Mouse (Mus musculus) right cerebral cortex, postnatal 4 days (tissue): ENCODE results near the gene Dpep3.

Experiments
- DNase-seq: peaks from one replicate; pipeline ENCODE4 v3.0.0-alpha.2; 2022

Dpep3 gene

DNA sequence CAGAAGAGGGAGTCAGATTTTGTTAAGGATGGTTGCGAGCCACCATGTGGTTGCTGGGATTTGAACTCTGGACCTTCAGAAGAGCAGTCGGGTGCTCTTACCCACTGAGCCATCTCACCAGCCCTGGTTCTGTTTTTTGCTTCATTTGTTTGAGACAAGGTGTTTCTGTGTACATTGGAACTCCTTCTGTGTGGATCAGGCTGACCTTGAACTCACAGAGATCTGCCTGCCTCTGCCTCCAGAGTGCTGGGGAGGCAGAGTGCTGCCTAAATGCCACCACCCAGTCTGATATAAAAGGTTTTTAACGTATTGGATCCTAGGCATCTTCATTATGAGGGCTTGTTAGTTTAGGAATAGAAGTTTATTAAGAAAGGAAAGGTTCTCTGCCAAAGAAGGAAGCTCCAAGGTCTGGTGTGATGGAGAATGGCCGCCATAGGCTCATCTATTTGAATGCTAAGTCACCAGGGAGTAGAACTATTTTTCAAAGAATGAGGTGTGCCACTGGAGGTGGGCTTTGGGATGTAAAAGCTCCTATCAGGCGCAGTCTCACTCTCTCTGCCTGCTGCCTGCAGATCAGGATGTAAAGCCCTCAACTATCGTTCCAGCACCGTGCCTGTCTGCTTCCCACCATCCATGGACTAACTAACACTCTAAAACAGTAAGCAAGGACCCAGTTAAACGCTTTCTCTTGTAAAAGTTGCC is 8.1 kb downstream of the Dpep3 start:
- no peak for DNase-seq

DNA sequence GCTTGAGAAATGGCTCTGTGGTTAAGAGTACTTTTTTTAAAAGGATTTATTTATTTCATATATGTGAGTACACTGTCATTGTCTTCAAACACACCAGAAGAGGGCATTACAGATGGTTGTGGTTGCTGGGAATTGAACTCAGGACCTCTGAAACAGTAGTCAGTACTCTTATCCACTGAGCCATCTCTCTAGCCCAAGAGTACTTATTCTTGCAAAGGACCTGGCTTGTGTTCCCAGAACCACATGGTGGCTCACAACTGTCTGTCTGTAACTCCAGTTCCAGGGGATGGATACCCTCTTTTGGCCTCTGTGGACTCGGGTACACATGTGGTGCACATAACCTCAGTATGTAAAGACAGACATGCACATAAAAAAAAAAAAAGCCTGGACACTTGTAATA is 9.9 kb downstream of the Dpep3 start:
- no peak for DNase-seq

DNA sequence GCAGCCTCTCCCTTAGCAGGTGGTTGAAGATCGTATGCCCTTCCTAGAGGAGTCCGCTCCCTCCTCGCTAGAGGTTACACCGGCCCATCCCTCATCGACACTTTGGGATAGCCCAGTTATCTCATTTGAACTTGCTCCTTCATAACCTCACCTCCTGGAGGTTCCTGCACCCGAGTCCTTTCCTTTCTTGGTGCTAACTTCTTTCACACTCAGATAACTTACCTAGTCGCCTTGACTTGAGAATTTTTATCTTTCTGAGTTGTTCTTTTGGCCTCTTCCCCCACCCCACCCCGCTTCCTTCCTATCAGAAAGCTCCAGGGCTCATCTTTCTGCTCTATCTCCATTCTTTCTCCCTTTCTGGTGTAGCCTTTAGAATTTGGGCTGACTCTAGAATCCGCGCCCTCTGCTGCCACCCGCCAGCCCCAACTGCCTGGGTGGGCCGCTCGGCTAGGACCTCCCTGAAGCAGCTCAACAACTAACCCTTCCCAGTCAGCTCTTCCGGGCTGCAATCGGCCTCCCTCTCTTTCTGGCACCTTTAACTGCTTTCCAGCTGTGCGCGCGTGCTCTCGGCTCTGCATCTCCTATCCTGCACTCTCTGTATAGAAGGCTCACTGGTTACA is 12.4 kb downstream of the Dpep3 start:
- DNase-seq: no peak

DNA sequence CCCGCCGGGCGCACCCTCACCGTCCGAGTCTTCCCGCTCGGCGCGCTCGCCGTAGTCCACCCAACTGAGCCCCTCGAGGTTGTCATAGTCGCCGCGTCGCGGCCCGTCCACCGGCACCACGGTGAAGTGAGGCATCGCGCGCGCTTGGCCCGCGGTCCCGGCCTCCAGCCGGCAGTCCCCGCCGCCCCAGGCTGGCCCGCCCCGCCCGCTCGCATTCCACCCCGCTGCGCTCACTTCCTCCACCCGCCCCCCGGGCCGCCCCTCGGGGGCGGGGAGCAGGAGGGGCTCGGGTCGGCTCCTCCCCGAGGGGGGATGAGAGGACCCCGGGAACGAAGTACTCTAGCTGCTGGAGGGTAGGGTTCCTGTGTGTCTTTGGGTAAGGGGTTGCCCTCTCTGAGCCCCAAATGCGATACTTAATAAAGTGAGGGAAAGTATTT is 13.3 kb downstream of the Dpep3 start, which contains the start of gene Slc12a4:
Gene Slc12a4, minus strand, starts transcription at position 193 of the 437 bp plus-strand sequence.
- peak; percentile 66 for DNase-seq

DNA sequence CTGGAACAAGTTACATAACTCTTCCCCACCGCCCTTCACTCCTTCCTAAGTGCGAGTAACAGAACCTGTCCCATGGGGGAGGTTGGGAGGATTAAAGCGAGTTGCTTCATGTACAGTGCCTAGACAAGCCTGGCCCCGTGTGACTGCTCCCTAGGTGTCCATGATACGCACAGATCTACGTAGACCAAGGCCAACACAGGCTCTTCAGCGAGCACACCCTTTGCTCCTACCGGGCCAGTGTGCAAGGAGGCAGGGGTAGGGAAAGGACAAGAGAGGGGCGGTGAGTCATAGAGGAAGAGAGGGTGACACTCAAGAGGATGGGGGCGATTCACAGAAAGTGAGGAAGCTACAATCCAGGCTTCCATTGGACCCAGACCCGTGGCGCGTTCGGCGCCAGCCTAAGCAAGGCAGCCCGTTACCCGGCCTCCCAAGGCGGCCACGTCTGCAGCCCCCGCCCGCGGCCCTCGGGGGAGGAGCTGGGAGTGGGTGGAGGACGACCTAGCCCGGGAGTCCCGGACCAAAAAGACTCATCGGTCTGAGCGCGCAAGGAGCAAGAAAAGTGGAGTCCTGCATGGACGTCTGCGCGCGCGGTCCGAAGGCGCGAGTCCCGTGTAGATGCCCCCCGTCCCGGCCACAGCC is 13.8 kb downstream of the Dpep3 start:
- peak; percentile 25 for DNase-seq

DNA sequence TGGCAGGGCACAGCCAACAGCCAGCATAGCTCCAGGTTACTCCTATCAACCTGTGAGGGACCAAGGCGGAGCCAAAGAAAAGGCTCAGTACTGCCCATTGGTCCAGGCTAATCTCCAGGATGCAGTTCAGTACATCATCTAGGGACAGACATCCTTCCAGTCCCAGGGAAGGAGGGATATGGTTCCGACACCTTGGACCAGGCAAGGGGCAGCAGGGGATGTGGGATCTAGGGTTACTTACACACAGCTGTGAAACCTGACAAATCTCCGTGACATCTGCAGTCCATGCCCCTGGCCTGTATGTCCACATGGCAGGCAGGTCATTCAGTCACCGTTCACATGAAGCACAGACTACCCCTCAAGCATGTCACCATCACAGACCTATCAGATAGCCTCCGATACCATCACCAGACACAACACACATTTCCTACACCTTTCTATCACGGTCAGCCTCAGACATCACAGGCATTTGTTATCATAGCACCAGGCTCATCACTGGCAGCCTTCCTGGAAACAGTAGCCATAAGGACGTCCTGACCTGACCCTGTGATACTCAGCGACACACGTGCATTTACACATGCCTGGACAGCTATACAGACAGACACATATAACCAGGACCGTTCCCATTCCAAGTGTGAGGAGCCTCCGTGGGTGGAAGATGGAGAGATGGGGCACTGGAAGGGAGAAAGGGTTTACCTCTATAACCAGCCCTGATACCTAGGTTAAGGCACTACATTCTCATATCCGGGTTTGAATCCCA is 14.5 kb downstream of the Dpep3 start:
- no peak for DNase-seq

DNA sequence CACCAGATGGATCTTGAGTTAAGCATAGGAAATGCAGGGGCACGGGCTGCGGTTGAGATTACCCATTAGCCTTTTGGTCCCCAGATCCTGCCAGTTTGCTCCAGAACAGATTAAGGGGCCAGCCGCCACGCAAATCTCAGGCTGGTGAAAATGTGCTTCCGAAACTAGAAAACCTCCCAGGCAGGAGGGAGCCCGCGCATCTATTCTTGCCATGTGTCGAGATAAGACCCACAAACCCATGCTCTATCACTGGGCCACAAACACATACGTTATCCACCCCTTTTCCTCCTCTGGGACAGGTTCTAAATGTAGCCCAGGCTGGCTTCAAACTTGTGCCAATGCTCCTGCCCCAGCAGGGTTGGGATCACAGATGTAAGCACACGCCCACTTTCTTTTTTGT is 17.7 kb downstream of the Dpep3 start:
- DNase-seq: no peak

DNA sequence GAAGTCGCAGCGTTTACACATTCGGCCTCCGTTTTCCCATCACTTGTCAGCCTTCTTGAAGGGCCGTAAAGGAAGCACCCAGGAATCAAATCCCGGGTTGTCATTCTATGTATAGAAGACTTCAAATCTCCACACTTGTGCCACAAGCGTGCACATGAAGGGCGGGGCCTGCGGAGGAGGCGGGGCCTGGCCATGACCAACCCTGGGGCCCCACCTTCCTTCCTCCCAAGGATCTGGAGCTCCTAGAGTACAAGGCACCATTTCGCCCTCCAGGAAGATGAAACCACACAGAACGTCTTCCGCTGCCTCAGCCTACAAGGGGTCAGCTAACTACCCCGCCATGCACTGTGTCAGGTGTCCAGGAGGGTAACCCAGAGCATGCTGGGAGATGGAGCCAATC is 18.1 kb downstream of the Dpep3 start:
- DNase-seq: no peak

DNA sequence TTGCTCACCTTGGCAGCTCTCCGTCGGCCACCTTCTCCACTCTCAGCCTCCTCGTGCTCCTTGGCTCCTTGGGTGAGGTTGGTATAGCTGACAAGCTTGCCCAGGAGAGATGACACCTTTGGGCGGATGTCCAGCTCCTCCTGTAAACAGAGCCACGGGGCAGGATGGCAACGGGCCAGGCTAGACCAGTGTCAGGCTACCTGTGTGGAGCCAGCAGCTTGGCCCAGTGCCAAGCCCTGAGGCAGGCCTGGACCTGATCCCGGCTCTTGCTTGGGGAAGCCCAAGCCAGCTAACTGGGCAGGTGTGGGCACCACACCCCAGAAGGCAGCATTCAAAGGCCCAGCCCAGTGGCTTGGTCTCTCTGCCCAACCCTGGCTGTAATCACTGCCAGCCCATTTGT is 19.9 kb downstream of the Dpep3 start:
- DNase-seq: no peak

DNA sequence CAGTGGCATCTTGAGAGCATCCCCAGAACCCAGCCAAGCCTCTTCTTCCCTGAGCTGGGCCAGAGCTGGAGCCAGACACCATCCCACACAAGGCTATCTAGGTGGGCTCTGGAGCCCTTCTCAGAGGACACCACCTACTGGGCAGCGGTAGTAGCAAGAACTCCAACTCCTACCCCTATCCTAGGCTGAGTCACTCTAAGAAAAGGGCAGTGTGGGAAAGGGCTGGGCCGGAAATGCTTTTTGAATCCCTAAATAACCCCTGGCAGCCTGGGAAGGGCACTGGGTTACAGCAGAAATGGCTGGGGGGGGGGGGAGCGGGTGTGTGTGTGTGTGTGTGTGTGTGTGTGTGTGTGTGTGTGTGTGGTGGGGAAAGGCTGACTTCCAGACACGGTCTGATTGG is 21.4 kb downstream of the Dpep3 start:
- DNase-seq: no peak

DNA sequence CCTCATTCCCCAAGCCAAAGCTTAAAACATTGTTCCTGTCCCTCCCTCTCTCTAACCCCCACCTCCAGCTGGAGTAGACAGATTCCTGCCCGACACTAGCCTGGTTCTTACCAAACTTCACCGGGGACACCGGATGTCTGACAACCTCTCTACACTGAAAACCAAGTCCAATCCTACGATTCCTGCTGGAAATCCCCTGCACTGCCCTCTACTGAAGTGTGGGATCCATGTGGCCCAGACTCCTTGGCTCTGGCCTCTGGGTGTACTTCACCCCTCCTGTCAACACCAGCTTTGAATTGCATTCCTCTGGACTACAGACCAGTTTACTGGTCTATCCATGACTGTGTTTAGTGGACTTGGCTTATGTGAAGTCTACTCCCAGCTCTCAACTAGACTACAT is 22.7 kb downstream of the Dpep3 start:
- no peak for DNase-seq

DNA sequence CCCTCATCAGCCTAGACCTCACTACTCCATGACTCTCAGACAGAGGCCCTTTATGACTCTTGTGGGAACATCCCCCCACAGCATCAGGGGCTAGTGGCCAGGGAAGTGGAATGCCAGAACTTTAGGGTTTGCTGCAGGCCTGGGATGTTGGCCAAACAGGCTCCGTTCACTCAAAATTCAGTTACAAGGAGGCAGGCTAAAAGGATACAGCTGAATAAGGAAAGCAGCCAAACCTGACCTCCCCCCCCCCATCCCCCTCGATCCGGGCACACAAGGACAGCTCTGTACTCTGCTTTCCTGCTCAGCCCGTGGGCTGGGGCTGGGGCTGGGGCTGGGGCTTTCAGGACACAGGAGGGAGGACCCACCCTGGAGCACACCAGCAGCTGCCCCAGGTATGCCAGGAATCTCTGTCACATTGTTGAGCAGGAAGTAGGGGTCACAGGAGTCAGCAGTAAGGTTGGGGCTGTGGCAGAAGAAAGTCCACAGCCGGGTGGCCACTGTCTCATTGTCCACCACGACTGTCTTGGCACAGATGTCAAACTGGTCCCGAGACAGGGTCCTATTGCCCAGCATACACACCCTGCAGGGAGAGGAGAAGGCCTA is 28.1 kb downstream of the Dpep3 start:
- DNase-seq: peak; percentile 56

DNA sequence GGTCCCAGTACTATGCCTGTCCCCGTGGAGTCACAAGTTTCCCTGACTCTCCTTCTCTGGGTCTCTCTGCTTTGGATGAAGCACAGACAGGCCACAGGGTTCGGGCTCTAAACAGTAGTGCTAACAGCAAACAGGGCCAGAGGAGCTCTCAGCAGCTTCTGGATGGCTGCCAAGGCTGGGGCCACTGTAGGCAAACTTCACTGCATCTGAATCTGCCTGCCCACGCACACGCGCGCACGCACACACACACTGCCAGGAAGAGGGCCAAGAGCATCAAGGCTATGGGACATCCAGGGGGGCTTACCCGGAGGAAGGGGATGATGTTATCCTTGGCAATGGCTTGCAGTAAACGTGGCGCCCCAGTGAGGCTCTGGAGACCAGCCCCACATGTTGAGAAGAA is 29.9 kb downstream of the Dpep3 start:
- peak; percentile 72 for DNase-seq

DNA sequence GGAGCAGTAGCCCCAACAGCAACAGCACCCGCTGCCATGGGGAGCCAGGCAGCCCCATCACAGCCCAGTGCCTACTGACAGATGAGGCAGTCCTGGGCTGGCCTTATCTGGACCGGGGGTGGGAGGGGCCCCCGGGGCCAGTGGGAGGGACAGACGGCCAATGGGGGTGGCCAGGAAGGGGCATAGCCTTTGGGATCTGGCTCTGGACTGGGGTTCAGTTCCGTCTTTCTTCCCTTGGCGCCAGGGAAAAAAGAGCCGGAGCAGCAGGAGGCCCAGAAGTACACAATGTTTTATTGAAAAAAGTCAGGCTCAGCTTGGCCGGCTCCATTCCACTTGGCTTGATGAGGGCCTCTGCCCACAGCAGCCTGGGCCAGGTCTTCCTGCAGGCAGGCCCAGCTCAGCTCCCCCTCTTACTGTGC is 35.9 kb downstream of the Dpep3 start, which contains the start of gene Lcat:
Gene Lcat, minus strand, starts transcription at position 62 of the 419 bp plus-strand sequence.
- no peak for DNase-seq

DNA sequence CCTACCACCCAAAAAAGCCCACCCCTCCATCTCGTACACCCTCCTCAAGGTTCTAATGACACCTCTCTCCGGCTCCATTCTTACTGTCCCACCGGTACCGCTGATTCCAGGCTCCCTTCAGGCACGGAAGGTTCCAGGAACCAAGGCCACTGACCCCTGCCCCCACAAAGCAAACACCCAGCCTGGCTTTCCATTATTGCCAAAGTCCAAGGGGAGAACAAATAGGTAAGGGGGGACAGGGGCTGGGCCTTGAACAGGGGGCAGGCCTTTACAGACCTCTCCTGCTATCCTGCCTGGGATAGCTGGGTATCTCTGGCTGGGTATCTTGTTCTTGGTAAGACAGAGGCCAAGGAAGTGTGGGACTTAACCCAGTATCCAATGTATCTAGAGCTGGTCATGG is 36.7 kb downstream of the Dpep3 start:
- DNase-seq: no peak

DNA sequence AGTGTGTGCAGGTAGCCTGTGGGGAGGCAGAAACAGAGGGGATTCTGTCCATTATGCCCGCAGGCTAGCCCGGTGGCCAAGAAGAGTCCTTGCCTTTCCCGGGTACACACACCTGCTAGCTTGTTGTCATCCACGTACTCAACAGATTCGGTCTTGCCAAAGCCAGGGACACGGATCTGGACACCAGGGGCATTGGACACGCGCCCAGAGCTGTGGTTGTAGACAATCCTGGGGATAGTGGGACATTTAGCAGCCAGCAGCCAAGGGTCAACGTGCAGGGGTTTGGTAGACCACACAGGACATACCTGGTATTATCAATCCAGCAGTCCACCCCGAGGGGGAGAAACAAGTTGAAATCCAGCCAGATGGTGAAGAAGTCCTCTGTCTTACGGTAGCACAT is 37.2 kb downstream of the Dpep3 start:
- DNase-seq: no peak

DNA sequence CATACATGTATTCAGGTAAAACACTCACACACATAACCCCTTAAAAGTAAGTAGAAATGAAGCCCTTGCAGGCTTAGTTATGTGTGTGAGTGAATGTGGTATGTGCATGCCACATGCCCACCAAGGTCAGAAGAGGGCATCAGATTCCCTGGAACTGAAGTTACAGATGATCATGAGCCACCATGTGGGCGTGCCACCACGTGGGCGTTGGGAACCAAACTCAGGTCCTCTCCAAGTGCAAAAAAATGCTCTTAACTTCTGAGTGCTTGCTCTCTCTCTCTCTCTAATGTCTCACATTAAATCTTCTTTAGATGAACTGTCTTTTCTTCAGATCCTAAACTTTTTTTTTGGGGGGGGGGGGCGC is 40.9 kb downstream of the Dpep3 start, which contains the start of gene Psmb10:
Gene Psmb10, minus strand, starts transcription at position 139 of the 364 bp plus-strand sequence.
- DNase-seq: no peak

DNA sequence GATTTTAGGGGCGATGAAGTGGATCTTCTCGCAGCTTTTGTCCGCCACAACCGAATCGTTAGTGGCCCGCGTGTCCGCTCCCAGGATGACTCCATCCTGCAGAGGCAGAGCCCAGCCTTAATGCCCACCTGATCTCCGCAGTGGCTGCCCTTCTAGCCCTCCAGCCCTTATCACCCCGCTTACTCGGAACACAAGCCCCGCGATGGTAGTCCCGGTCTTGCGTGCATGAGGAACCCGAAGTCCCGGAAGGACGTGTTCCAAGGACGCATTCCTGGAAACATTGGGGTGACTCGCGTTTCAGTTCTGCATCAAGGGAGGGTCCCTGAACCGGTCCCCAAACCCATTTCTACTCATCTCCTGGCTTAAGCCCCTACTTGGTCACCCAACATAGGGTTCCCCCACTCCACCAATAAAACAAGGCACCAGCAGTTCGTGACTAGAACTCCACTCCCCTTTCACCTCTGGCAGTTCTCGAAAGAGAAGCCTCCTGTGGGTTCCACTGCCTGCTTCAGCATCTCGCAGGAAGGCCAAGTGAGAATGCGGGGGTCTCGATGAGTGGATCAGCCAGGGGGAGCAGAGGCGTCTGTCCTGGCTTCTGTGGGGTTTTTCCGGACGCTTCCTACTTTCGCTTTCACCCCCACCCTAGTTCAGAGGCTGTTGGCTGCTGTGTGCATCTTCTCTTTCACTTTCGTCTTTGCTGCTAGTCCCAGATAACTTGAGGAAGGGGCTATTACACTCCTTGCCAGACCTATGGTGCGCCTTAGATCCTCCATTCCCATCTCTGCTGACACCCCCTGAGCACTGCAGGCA is 41.5 kb downstream of the Dpep3 start:
- DNase-seq: peak; percentile 41

DNA sequence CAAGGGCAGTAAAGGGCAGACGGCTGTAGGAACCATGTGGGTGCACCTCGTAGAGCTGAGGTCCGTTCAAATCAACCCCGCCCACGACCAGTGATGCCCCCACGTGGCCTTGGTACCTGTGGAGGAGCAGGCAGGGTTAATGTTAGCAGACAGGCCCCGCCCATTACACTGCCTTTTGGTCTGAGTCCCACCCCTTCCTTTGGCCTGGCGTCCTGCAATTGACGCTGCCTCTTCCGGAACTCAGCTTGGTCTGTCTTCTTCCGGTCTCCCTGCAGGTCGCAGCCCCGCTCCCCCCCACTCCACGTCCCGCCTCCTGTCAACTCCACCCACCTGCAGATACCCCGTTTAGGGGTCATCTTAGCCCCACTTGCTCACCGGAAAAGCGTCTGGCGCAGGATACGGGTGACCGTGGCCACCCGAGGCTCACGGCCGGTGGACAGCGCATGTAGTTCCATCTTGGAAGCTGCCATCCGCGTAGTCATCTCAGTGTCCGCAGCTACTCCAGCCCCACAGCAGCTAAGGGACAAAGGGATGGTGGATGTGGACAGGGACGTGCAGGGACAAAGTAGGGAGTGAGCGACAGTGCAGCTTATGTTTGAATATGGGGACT is 42.3 kb downstream of the Dpep3 start:
- DNase-seq: peak; percentile 79

DNA sequence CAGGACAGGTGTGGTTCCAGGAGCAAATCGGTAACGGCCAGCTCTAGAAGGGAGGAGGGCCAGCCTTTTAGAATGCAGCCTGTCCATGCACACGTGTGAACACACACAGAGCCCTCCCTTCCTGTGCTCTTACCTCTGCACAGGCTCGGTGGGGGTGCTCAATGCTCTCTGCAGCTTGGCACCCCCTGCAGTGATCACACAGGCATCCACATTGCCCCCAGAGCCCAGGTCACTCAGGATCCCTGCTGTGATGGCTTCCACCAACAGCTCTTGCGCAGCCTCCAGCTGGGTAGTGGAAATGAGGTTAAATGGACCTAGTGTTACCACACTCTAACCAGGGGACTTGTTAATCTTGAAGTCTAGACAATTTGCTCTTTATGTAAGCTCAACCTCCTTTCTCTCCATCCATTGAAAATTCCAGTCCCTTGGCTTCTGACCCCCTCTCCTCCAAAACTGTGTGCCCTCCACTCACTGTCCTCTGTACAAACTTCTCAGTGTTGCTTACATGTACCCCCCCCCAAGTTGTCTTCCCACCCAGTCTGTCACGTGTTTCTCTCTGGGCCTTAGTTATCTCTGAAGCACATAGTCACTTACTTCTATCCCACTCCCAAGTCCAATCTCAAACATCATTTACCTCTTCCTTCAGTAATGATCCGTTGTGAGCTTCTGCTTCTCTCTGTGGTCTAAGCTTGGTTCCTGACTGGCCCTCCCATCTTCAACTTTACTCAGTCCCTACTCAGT is 43.2 kb downstream of the Dpep3 start:
- DNase-seq: no peak

DNA sequence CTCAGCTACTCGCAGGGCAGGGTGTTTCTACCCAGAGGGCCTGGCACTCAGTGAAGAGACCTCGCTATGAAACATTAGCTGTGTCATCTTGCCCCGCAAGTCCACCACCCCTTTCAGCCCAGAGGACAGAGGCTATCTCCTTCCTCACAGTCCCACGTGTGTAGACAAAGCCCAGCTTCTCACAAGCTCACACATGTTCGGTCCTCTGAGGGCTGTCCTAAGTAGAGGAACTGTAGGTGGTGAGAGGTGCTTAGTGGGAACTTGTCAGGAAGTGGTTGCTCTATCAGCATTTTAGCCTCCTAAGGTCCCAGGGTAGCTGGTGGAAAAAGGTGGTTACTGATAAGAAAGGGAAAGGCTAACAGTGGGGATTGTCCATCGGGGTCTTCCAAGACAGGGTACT is 44.1 kb downstream of the Dpep3 start:
- DNase-seq: no peak
